Mouse (Mus musculus): Measurements from ENCODE around the gene Apobec4. TPM values are rescaled to one million over a fixed set of nuclear protein-coding genes. Genes with fewer than 3 reads are reported as not detected.

Gene Apobec4
- polyA plus RNA-seq, 1 experiment from 2014 or later: not detected

- 61% methylated on average over 6 of the region's 6 CpGs for WGBS
- H3K36me3 ChIP-seq (ENCODE audit: control insufficient read depth, insufficient read depth, low read length): no peaks in the 10 kb centered on the region
Measured at GRCm38 (mm10) chr1:152718200-152718599, 32.2 kb upstream of the Apobec4 start.

DNA sequence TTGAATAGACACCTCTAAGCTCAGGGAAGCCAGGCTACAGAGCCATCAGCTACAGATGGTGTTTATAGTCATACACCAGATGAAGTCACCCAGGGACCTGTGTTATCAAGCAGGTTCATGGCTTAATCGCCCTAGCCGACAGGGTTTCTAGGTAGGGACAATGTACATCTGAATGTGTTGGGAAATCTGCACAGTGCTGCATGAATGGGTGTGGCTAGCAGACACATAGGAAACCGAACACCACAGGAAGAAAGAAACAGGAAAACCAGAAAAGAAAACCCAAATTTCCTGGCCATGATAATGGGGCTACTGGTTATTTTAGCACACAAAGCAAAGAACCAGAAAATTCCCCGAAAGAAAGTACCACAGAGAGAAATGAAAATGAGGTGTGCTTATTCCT, 29.4 kb upstream of the Apobec4 start:
- WGBS: 92% methylated on average over 4 of the region's 4 CpGs
- ATAC-seq (replicated peaks; ENCODE audit: low FRiP score): no peak
- H3K9me3 ChIP-seq (ENCODE audit: control insufficient read depth, low read length): no peaks in the 10 kb centered on the region
- no peak overlapping the region for H3K27ac ChIP-seq (ENCODE audit: low read depth, low read length)
- no peaks in the 10 kb centered on the region for H3K4me1 ChIP-seq (replicated peaks; ENCODE audit: control insufficient read depth, insufficient read depth, low read length)
- no peak for DNase-seq (ENCODE audit: low spot score)
- H3K36me3 ChIP-seq (ENCODE audit: control insufficient read depth, insufficient read depth, low read length): no peaks in the 10 kb centered on the region
- no peak overlapping the region for H3K9ac ChIP-seq (ENCODE audit: low read length)
- H3K4me3 ChIP-seq (ENCODE audit: low read depth, low read length): no peak overlapping the region
- H3K4me2 ChIP-seq (ENCODE audit: low read depth, low read length, severe bottlenecking): no peak overlapping the region
- no peaks in the 10 kb centered on the region for H3K27me3 ChIP-seq (ENCODE audit: control insufficient read depth, insufficient read depth, low read length)

More at GRCm38 (mm10) chr1:152718200-152718599, 32.2 kb upstream of the Apobec4 start:
- no peaks in the 10 kb centered on the region for H3K27me3 ChIP-seq (ENCODE audit: control insufficient read depth, insufficient read depth, low read length)
- DNase-seq (ENCODE audit: low spot score) (no peak), ATAC-seq (replicated peaks; ENCODE audit: low FRiP score) (no peak)
- no peaks in the 10 kb centered on the region for H3K9me3 ChIP-seq (ENCODE audit: control insufficient read depth, low read length)
- no peak overlapping the region for H3K4me3 ChIP-seq (ENCODE audit: low read depth, low read length)
- H3K4me1 ChIP-seq (replicated peaks; ENCODE audit: control insufficient read depth, insufficient read depth, low read length): no peaks in the 10 kb centered on the region
- H3K27ac ChIP-seq (ENCODE audit: low read depth, low read length): no peak overlapping the region
- H3K4me2 ChIP-seq (ENCODE audit: low read depth, low read length, severe bottlenecking): no peak overlapping the region
- no peak overlapping the region for H3K9ac ChIP-seq (ENCODE audit: low read length)

- H3K9ac ChIP-seq (ENCODE audit: low read length): no peak overlapping the region
- H3K4me1 ChIP-seq (replicated peaks; ENCODE audit: control insufficient read depth, insufficient read depth, low read length): no peaks in the 10 kb centered on the region
- H3K9me3 ChIP-seq (ENCODE audit: control insufficient read depth, low read length): no peaks in the 10 kb centered on the region
- DNase-seq (ENCODE audit: low spot score): no peak
- H3K4me2 ChIP-seq (ENCODE audit: low read depth, low read length, severe bottlenecking): no peak overlapping the region
- ATAC-seq (replicated peaks; ENCODE audit: low FRiP score): no peak
- WGBS: 89% methylated on average over 11 of the region's 11 CpGs
- H3K4me3 ChIP-seq (ENCODE audit: low read depth, low read length): no peak overlapping the region
- H3K36me3 ChIP-seq (ENCODE audit: control insufficient read depth, insufficient read depth, low read length): no peaks in the 10 kb centered on the region
- no peaks in the 10 kb centered on the region for H3K27me3 ChIP-seq (ENCODE audit: control insufficient read depth, insufficient read depth, low read length)
- no peak overlapping the region for H3K27ac ChIP-seq (ENCODE audit: low read depth, low read length)
Measured at GRCm38 (mm10) chr1:152721535-152722198, 28.7 kb upstream of the Apobec4 start.

GRCm38 (mm10) chr1:152724286-152724685, 26.1 kb upstream of the Apobec4 start:
- H3K9me3 ChIP-seq (ENCODE audit: control insufficient read depth, low read length): no peaks in the 10 kb centered on the region
- H3K36me3 ChIP-seq (ENCODE audit: control insufficient read depth, insufficient read depth, low read length): no peaks in the 10 kb centered on the region
- DNase-seq (ENCODE audit: low spot score): no peak
- H3K27ac ChIP-seq (ENCODE audit: low read depth, low read length): no peak overlapping the region
- H3K27me3 ChIP-seq (ENCODE audit: control insufficient read depth, insufficient read depth, low read length): no peaks in the 10 kb centered on the region
- no peak overlapping the region for H3K9ac ChIP-seq (ENCODE audit: low read length)
- H3K4me2 ChIP-seq (ENCODE audit: low read depth, low read length, severe bottlenecking): no peak overlapping the region
- H3K4me1 ChIP-seq (replicated peaks; ENCODE audit: control insufficient read depth, insufficient read depth, low read length): no peaks in the 10 kb centered on the region
- no peak for ATAC-seq (replicated peaks; ENCODE audit: low FRiP score)
- H3K4me3 ChIP-seq (ENCODE audit: low read depth, low read length): no peak overlapping the region

DNA sequence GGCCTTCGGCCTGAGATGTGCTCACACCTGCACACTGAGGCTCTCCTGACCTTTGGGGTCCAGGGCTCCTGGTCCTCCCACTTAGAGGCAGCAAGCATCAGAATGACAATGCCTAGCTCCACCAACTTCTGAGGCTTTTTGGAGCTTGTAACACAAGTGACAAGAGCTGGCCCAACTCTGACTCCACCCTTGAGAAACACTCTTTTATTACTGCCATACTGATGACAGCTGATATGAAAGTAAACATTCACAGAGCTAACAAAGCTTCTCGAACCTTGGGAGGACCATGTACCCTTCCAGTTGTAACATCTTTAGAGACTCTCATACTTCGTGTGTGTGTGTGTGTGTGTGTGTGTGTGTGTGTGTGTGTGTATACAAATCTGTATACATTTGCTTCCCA, 24.3 kb upstream of the Apobec4 start:
- 87% methylated on average over 3 of the region's 3 CpGs for WGBS
- H3K27me3 ChIP-seq (ENCODE audit: control insufficient read depth, insufficient read depth, low read length): no peaks in the 10 kb centered on the region
- H3K27ac ChIP-seq (ENCODE audit: low read depth, low read length): no peak overlapping the region
- no peak overlapping the region for H3K9ac ChIP-seq (ENCODE audit: low read length)
- no peak overlapping the region for H3K4me3 ChIP-seq (ENCODE audit: low read depth, low read length)
- H3K9me3 ChIP-seq (ENCODE audit: control insufficient read depth, low read length): no peaks in the 10 kb centered on the region
- ATAC-seq (replicated peaks; ENCODE audit: low FRiP score) (no peak), DNase-seq (ENCODE audit: low spot score) (no peak)
- no peaks in the 10 kb centered on the region for H3K4me1 ChIP-seq (replicated peaks; ENCODE audit: control insufficient read depth, insufficient read depth, low read length)
- no peaks in the 10 kb centered on the region for H3K36me3 ChIP-seq (ENCODE audit: control insufficient read depth, insufficient read depth, low read length)
- H3K4me2 ChIP-seq (ENCODE audit: low read depth, low read length, severe bottlenecking): no peak overlapping the region

DNA sequence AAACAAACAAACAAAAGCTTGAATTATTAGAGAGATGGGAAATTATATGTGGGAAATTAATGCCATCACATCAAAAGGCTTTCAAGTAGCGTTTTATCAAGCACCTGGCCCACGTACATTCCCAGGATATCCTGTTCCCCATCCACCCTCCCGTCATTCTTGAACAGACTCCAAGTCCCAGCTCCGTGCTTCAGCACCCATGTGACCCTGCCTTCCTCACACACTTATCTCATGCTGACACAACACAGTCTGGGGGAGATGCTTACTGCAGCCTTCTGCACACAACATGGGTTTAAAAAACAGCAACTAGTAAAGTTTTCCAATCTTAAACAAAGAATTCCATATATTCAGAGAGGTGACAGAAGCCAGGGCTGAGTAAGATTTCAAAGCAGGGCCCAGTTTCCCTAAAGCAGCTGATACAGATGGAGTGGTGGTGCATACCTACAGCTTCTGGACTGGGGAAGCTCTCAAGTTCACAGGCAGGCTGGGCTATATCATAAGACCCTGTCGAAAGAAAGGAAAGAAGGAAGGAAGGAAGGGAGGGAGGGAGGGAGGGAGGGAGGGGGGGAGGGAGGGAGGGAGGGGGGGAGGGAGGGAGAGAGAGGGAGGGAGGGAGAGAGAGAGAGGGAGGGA, 22.6 kb upstream of the Apobec4 start:
- H3K4me3 ChIP-seq (ENCODE audit: low read depth, low read length): no peak overlapping the region
- H3K36me3 ChIP-seq (ENCODE audit: control insufficient read depth, insufficient read depth, low read length): no peaks in the 10 kb centered on the region
- ATAC-seq (replicated peaks; ENCODE audit: low FRiP score) (no peak), DNase-seq (ENCODE audit: low spot score) (no peak)
- no peak overlapping the region for H3K4me2 ChIP-seq (ENCODE audit: low read depth, low read length, severe bottlenecking)
- no peak overlapping the region for H3K27ac ChIP-seq (ENCODE audit: low read depth, low read length)
- no peaks in the 10 kb centered on the region for H3K9me3 ChIP-seq (ENCODE audit: control insufficient read depth, low read length)
- 92% methylated on average over 4 of the region's 5 CpGs for WGBS
- H3K9ac ChIP-seq (ENCODE audit: low read length): no peak overlapping the region
- no peaks in the 10 kb centered on the region for H3K27me3 ChIP-seq (ENCODE audit: control insufficient read depth, insufficient read depth, low read length)
- no peaks in the 10 kb centered on the region for H3K4me1 ChIP-seq (replicated peaks; ENCODE audit: control insufficient read depth, insufficient read depth, low read length)

DNA sequence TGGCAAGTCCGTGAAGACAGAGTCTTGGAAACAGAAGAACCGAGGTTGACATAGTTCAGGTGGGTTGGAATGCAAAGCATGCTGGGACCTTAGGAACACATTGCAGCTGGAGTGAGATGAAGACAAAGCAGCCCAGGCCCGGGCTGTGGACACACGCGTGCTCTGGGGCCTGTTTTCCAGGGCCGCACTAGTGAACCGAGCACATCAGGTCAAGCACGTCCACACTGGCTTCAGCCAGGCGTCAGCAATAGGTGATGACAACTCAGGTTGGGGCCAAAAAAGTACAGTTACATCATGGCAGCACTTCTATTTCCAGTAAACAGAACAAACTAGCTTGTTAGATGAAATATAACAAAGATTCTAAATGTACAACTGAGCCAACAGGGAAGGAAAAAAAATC, 11.6 kb upstream of the Apobec4 start:
- ATAC-seq (replicated peaks; ENCODE audit: low FRiP score) (no peak), DNase-seq (ENCODE audit: low spot score) (no peak)
- Histone ChIP-seq H3K9me3 (ENCODE audit: control insufficient read depth, low read length) (no peaks in the 10 kb centered on the region), H3K36me3 (ENCODE audit: control insufficient read depth, insufficient read depth, low read length) (no peaks in the 10 kb centered on the region), H3K4me3 (ENCODE audit: low read depth, low read length) (no peak overlapping the region), H3K9ac (ENCODE audit: low read length) (no peak overlapping the region), H3K27ac (ENCODE audit: low read depth, low read length) (no peak overlapping the region), H3K4me1 (replicated peaks; ENCODE audit: control insufficient read depth, insufficient read depth, low read length) (no peaks in the 10 kb centered on the region), H3K27me3 (ENCODE audit: control insufficient read depth, insufficient read depth, low read length) (no peaks in the 10 kb centered on the region), H3K4me2 (ENCODE audit: low read depth, low read length, severe bottlenecking) (no peak overlapping the region)
- WGBS: 90% methylated on average over 9 of the region's 9 CpGs

- ATAC-seq (replicated peaks; ENCODE audit: low FRiP score) (no peak), DNase-seq (ENCODE audit: low spot score) (no peak)
- Histone ChIP-seq H3K9me3 (ENCODE audit: control insufficient read depth, low read length) (no peaks in the 10 kb centered on the region), H3K9ac (ENCODE audit: low read length) (no peak overlapping the region), H3K4me1 (replicated peaks; ENCODE audit: control insufficient read depth, insufficient read depth, low read length) (no peaks in the 10 kb centered on the region), H3K4me2 (ENCODE audit: low read depth, low read length, severe bottlenecking) (no peak overlapping the region), H3K4me3 (ENCODE audit: low read depth, low read length) (no peak overlapping the region), H3K27me3 (ENCODE audit: control insufficient read depth, insufficient read depth, low read length) (no peaks in the 10 kb centered on the region), H3K36me3 (ENCODE audit: control insufficient read depth, insufficient read depth, low read length) (no peaks in the 10 kb centered on the region), H3K27ac (ENCODE audit: low read depth, low read length) (no peak overlapping the region)
- WGBS: 94% methylated on average over 11 of the region's 11 CpGs
Measured at GRCm38 (mm10) chr1:152739374-152739773, 11.0 kb upstream of the Apobec4 start.

Measured in forebrain, embryonic 11.5 days (tissue).